In the genomic region with DNA sequence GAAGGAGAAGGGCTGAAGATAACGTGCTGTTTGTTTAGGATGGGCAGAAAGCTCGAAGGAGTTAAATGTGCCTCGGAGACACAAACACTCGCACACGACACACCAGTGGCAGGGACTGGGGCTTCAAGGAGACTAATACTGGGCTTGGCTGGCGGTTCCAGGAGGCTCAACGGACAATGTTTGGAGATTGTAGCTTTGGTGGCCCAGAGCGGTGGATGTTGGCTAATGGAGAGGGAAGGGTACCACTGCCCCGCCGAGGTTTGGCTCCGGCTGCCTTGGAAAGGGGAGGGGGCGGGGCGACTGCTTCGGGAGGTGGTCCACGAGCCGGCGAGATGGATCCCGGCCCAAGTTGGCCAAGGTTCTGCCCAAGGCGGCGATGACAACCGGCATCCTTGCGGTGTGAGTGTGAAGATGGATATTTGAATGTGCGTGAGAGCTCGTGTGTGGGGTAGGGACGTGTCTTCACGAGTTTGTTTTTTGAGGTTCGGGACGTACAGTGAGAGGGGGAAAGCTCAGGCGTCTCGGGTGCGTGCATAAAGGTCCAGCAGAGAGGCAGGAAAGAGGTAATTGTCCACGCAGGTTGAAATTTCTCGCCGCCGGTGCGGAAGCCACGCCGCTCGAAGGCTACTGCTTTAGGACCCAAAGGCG, we compare ENCODE assay signal across 9 mouse cellular contexts. TPM values are rescaled to one million over a fixed set of nuclear protein-coding genes. Genes with fewer than 3 reads are reported as not detected.
DNase-seq lines count a peak whose midpoint lies in the region; ATAC-seq and TF ChIP-seq lines count a peak whose summit lies in the region.
"Had no signal": no experiment of that assay in that cellular context is flagged by ENCODE, and none has a peak within 500 bp of the region (broad histone marks: within the 10 kb centered on the region; RNA-seq: fewer than 3 reads in every experiment).

No protein-coding gene starts in this region.

- no peak overlapping the region for H3K27ac ChIP-seq in kidney, postnatal 0 days
- no peak overlapping the region for H3K27ac ChIP-seq in embryonic fibroblast, embryonic 13.5 days (ENCODE audit: insufficient read depth, low read length)
- H3K27ac ChIP-seq in midbrain, postnatal 0 days (ENCODE audit: low read depth, low read length): peak overlapping the region; percentile 85
- H3K27ac ChIP-seq: liver, embryonic 15.5 days had no signal

- no peaks in the 10 kb centered on the region for H3K9me3 ChIP-seq in kidney, postnatal 0 days (replicated peaks; ENCODE audit: low read length)
- H3K9me3 ChIP-seq in midbrain, postnatal 0 days (ENCODE audit: low read length): no peaks in the 10 kb centered on the region
- H3K9me3 ChIP-seq: liver, embryonic 15.5 days had no signal

- ATAC-seq in kidney, postnatal 0 days (replicated peaks; ENCODE audit: low FRiP score, low read depth): no peak
- peak; percentile 35 for ATAC-seq in midbrain, postnatal 0 days (ENCODE audit: low FRiP score)

- H3K4me3 ChIP-seq in kidney, postnatal 0 days (replicated peaks; ENCODE audit: low read depth, low read length): peak overlapping the region; percentile 28
- peak overlapping the region; percentile 25; the same call in 1 of the 2 replicates for H3K4me3 ChIP-seq in embryonic fibroblast, embryonic 13.5 days (ENCODE audit: insufficient read depth, low read length)
- peak overlapping the region; percentile 77 for H3K4me3 ChIP-seq in midbrain, postnatal 0 days (ENCODE audit: low read depth, low read length)
- H3K4me3 ChIP-seq: liver, embryonic 15.5 days had no signal

- no peak for TF ChIP-seq CTCF in kidney, postnatal 0 days (IDR thresholded peaks at IDR 0.05; ENCODE audit: low read depth)
- no peak for TF ChIP-seq CTCF in brain, embryonic 14.5 days (IDR thresholded peaks at IDR 0.05; ENCODE audit: borderline replicate concordance, extremely low read depth, insufficient read depth, insufficient read length)
- no peak for TF ChIP-seq CTCF in embryonic fibroblast, embryonic 13.5 days (IDR thresholded peaks at IDR 0.05; ENCODE audit: borderline replicate concordance, insufficient read depth, low read length)
- TF ChIP-seq CTCF in midbrain, postnatal 0 days (IDR thresholded peaks at IDR 0.05): no peak

- TF ChIP-seq POLR2A in brain, embryonic 14.5 days (IDR thresholded peaks at IDR 0.05; ENCODE audit: borderline replicate concordance, extremely low read depth, insufficient read depth, insufficient read length, poor library complexity, severe bottlenecking): no peak
- no peak for TF ChIP-seq POLR2A in embryonic fibroblast, embryonic 13.5 days (IDR thresholded peaks at IDR 0.05; ENCODE audit: low read depth, low read length)

- H3K4me2 ChIP-seq in kidney, postnatal 0 days (ENCODE audit: low read length): peak overlapping the region; percentile 56
- H3K4me2 ChIP-seq in midbrain, postnatal 0 days (ENCODE audit: low read depth, low read length, poor library complexity, severe bottlenecking): peak overlapping the region; percentile 79
- H3K4me2 ChIP-seq: liver, embryonic 15.5 days had no signal

- 1% methylated on average over 40 of the region's 40 CpGs for WGBS in kidney, postnatal 0 days
- under 1% methylated on average over 40 of the region's 40 CpGs for WGBS in midbrain, postnatal 0 days

- H3K27me3 ChIP-seq in kidney, postnatal 0 days (ENCODE audit: insufficient read depth, low read length): peaks cover 32% of the 10 kb centered on the region
- no peaks in the 10 kb centered on the region for H3K27me3 ChIP-seq in midbrain, postnatal 0 days (ENCODE audit: insufficient read depth, low read length)

- DNase-seq in kidney, postnatal 0 days (ENCODE audit: low spot score): no peak
- no peak for DNase-seq in kidney, postnatal 36 days
- peak; percentile 59 for DNase-seq in brain, embryonic 14.5 days (ENCODE audit: low read depth)
- peak; percentile 12 to 18 for DNase-seq in layer of hippocampus, postnatal 25 days (ENCODE audit: extremely low spot score in 1 of 2, low spot score in 1 of 2)
- DNase-seq in midbrain, postnatal 0 days (ENCODE audit: low spot score): peak; percentile 33
- no peak for DNase-seq in thymus, adult 18-20 months
- no peak for DNase-seq in thymus, postnatal 0 days (ENCODE audit: low spot score)

- peaks cover 7% of the 10 kb centered on the region; the same call in 1 of the 2 replicates for H3K4me1 ChIP-seq in kidney, postnatal 0 days (replicated peaks; ENCODE audit: insufficient read depth, low read length)
- no peaks in the 10 kb centered on the region for H3K4me1 ChIP-seq in embryonic fibroblast, embryonic 13.5 days (ENCODE audit: control insufficient read depth, insufficient read depth, low read length)
- H3K4me1 ChIP-seq in midbrain, postnatal 0 days (ENCODE audit: insufficient read depth, low read length): peaks cover 5% of the 10 kb centered on the region; the same call in 1 of the 2 replicates
- H3K4me1 ChIP-seq: liver, embryonic 15.5 days had no signal

- no peak overlapping the region for H3K9ac ChIP-seq in kidney, postnatal 0 days (ENCODE audit: low read depth, low read length)
- peak overlapping the region; percentile 83 for H3K9ac ChIP-seq in midbrain, postnatal 0 days (replicated peaks; ENCODE audit: low read length, poor library complexity, severe bottlenecking)
- H3K9ac ChIP-seq: liver, embryonic 15.5 days had no signal

- H3K36me3 ChIP-seq in kidney, postnatal 0 days (ENCODE audit: insufficient read depth, low read length): no peaks in the 10 kb centered on the region
- no peaks in the 10 kb centered on the region for H3K36me3 ChIP-seq in midbrain, postnatal 0 days (ENCODE audit: insufficient read depth, low read length)
- H3K36me3 ChIP-seq: liver, embryonic 15.5 days had no signal

RNA-seq across cellular contexts. Expression of gene Nmnat2, which starts 0.9 kb away (rescaled TPM):
- 0.58 and 0.84 TPM in 2 replicates for polyA plus RNA-seq in kidney, postnatal 0 days (2015; fragmentation: Nextera tagmentation; extraction: Ambion mirVana)
- polyA plus RNA-seq in brain, embryonic 14.5 days (2012; rRNA removed): 59.3 and 82.4 TPM in 2 replicates
- 26.7 and 30.4 TPM in 2 replicates for polyA plus RNA-seq in embryonic fibroblast, embryonic 13.5 days (2011; ENCODE audit: insufficient read length, low read depth, missing spikeins)
- total RNA-seq in layer of hippocampus, postnatal 25 days (2021): 100 to 1,000 TPM; 124 to 128 TPM
- total RNA-seq in midbrain, postnatal 0 days (2014; rRNA removed): 145 and 152 TPM in 2 replicates
- polyA plus RNA-seq in midbrain, postnatal 0 days (2015; fragmentation: Nextera tagmentation; extraction: Ambion mirVana): 80.4 and 87.6 TPM in 2 replicates
- polyA plus RNA-seq in thymus, postnatal 0 days (2015; fragmentation: Nextera tagmentation; extraction: Ambion mirVana): 0.36 and 0.38 TPM in 2 replicates

RNA-seq across cellular contexts. Expression of gene Smg7, which starts 53.2 kb away (rescaled TPM):
- polyA plus RNA-seq in kidney, postnatal 0 days (2015; fragmentation: Nextera tagmentation; extraction: Ambion mirVana): 23.0 and 23.1 TPM in 2 replicates
- polyA plus RNA-seq in brain, embryonic 14.5 days (2012; rRNA removed): 43.1 and 53.7 TPM in 2 replicates
- polyA plus RNA-seq in embryonic fibroblast, embryonic 13.5 days (2011; ENCODE audit: insufficient read length, low read depth, missing spikeins): 45.6 and 49.0 TPM in 2 replicates
- 10 to 100 TPM; 89.5 to 92.0 TPM for total RNA-seq in layer of hippocampus, postnatal 25 days (2021)
- 63.5 and 72.6 TPM in 2 replicates for total RNA-seq in midbrain, postnatal 0 days (2014; rRNA removed)
- polyA plus RNA-seq in midbrain, postnatal 0 days (2015; fragmentation: Nextera tagmentation; extraction: Ambion mirVana): 29.9 and 30.5 TPM in 2 replicates
- 23.5 and 24.3 TPM in 2 replicates for polyA plus RNA-seq in thymus, postnatal 0 days (2015; fragmentation: Nextera tagmentation; extraction: Ambion mirVana)

Comparison
In these comparisons a context has a peak if more than half of its experiments do, and no peak if none do; other contexts are left out.
1. DNase-seq: peak in brain, embryonic 14.5 days (single experiment), layer of hippocampus, postnatal 25 days (2 of 2) and midbrain, postnatal 0 days (single experiment); none in kidney, postnatal 0 days (single experiment), kidney, postnatal 36 days (0 of 2), thymus, adult 18-20 months (0 of 2) and thymus, postnatal 0 days (single experiment).
2. H3K4me3 ChIP-seq: peak in every context shown above with its lines; median percentile 77 in midbrain, postnatal 0 days; 28 in kidney, postnatal 0 days; 25 in embryonic fibroblast, embryonic 13.5 days.
3. RNA of gene Nmnat2, which starts 0.9 kb away (polyA plus RNA-seq): 80.4 to 87.6 TPM in midbrain, postnatal 0 days, 59.3 to 82.4 TPM in brain, embryonic 14.5 days and 26.7 to 30.4 TPM in embryonic fibroblast, embryonic 13.5 days; 0.58 to 0.84 TPM in kidney, postnatal 0 days and 0.36 to 0.38 TPM in thymus, postnatal 0 days; every median in the first group is over 10 times any median in the second.